8 mouse cellular contexts compared by ENCODE assay signal in genomic region chr8:94199202-94199869, GRCm38 (mm10). TPM values are rescaled to one million over a fixed set of nuclear protein-coding genes. Genes with fewer than 3 reads are reported as not detected.
DNase-seq lines count a peak whose midpoint lies in the region; ATAC-seq and TF ChIP-seq lines count a peak whose summit lies in the region.

No protein-coding gene starts in this region.

- 46% methylated on average over 10 of the region's 10 CpGs for WGBS in thymus, adult 2 months
- WGBS in forebrain, embryonic 12.5 days = 47% methylated on average over 10 of the region's 10 CpGs
- WGBS in intestine, embryonic 14.5 days = 46% methylated on average over 10 of the region's 10 CpGs
- WGBS in liver, embryonic 12.5 days (ENCODE audit: insufficient replicate concordance) = 43% methylated on average over 10 of the region's 10 CpGs

- no peaks in the 10 kb centered on the region; the same call in 1 of the 2 replicates for H3K27me3 ChIP-seq in thymus, adult 2 months (ENCODE audit: control insufficient read depth, insufficient read depth, low read length)
- H3K27me3 ChIP-seq in forebrain, embryonic 12.5 days = no peaks in the 10 kb centered on the region; the same call in 1 of the 2 replicates
- no peaks in the 10 kb centered on the region for H3K27me3 ChIP-seq in intestine, embryonic 14.5 days (replicated peaks; ENCODE audit: control insufficient read depth, insufficient read depth, low read length)
- H3K27me3 ChIP-seq in liver, embryonic 12.5 days (replicated peaks) = peaks cover 20% of the 10 kb centered on the region; the same call in 1 of the 2 replicates

- no peak overlapping the region for H3K4me2 ChIP-seq in forebrain, embryonic 12.5 days
- no peak overlapping the region for H3K4me2 ChIP-seq in intestine, embryonic 14.5 days (ENCODE audit: low read length)
- no peak overlapping the region for H3K4me2 ChIP-seq in liver, embryonic 12.5 days

- no peak overlapping the region for H3K27ac ChIP-seq in thymus, adult 2 months (ENCODE audit: control insufficient read depth, insufficient read depth, low read length)
- no peak overlapping the region for H3K27ac ChIP-seq in forebrain, embryonic 12.5 days
- H3K27ac ChIP-seq in intestine, embryonic 14.5 days (ENCODE audit: low read depth) = no peak overlapping the region
- H3K27ac ChIP-seq in liver, embryonic 12.5 days = no peak overlapping the region

- peak; percentile 46; the same call in 1 of the 2 replicates for ATAC-seq in forebrain, embryonic 12.5 days (ENCODE audit: low FRiP score)
- peak; percentile 53; the same call in 1 of the 2 replicates for ATAC-seq in intestine, embryonic 14.5 days (replicated peaks; ENCODE audit: low FRiP score, low TSS enrichment, low read depth)
- peak; percentile 49; the same call in 1 of the 2 replicates for ATAC-seq in liver, embryonic 12.5 days

- no peaks in the 10 kb centered on the region for H3K36me3 ChIP-seq in thymus, adult 2 months (ENCODE audit: control insufficient read depth, insufficient read depth, low read length)
- H3K36me3 ChIP-seq in forebrain, embryonic 12.5 days (replicated peaks) = no peaks in the 10 kb centered on the region
- no peaks in the 10 kb centered on the region for H3K36me3 ChIP-seq in intestine, embryonic 14.5 days (ENCODE audit: control insufficient read depth, insufficient read depth, low read length)
- H3K36me3 ChIP-seq in liver, embryonic 12.5 days = no peaks in the 10 kb centered on the region

- TF ChIP-seq CTCF in thymus, adult 2 months (IDR thresholded peaks at IDR 0.05; ENCODE audit: borderline replicate concordance, control insufficient read depth, extremely low read depth, insufficient read depth, low read length, poor library complexity) = no peak

- H3K4me3 ChIP-seq in thymus, adult 2 months (ENCODE audit: control insufficient read depth, insufficient read depth, low read length) = no peak overlapping the region
- H3K4me3 ChIP-seq in forebrain, embryonic 12.5 days (replicated peaks) = no peak overlapping the region
- H3K4me3 ChIP-seq in intestine, embryonic 14.5 days (ENCODE audit: low read depth, low read length) = no peak overlapping the region
- H3K4me3 ChIP-seq in liver, embryonic 12.5 days = no peak overlapping the region

- no peak overlapping the region for H3K9ac ChIP-seq in forebrain, embryonic 12.5 days
- H3K9ac ChIP-seq in intestine, embryonic 14.5 days (ENCODE audit: low read length) = no peak overlapping the region
- no peak overlapping the region for H3K9ac ChIP-seq in liver, embryonic 12.5 days

- peak; percentile 53 for DNase-seq in thymus, adult 2 months
- no peak for DNase-seq in thymus, adult 18-20 months
- peak; percentile 72 for DNase-seq in c-Kit-negative CD71-positive TER-119-positive erythroid progenitor cells, embryonic 14.5 days (ENCODE audit: low read depth, low spot score)
- peak; percentile 90 for DNase-seq in intestine, embryonic 14.5 days (ENCODE audit: low spot score)
- DNase-seq in naive thymus-derived CD4-positive, alpha-beta T cell, adult 2 months (ENCODE audit: low read depth) = peak; percentile 81
- peak; percentile 64 for DNase-seq in thymus, postnatal 4 days

- H3K4me1 ChIP-seq in thymus, adult 2 months (replicated peaks; ENCODE audit: control insufficient read depth, insufficient read depth, low read length) = no peaks in the 10 kb centered on the region
- H3K4me1 ChIP-seq in forebrain, embryonic 12.5 days = no peaks in the 10 kb centered on the region; the same call in 1 of the 2 replicates
- no peaks in the 10 kb centered on the region for H3K4me1 ChIP-seq in intestine, embryonic 14.5 days (replicated peaks; ENCODE audit: control insufficient read depth, insufficient read depth, low read length)
- H3K4me1 ChIP-seq in liver, embryonic 12.5 days = no peaks in the 10 kb centered on the region

- H3K9me3 ChIP-seq in forebrain, embryonic 12.5 days = no peaks in the 10 kb centered on the region
- no peaks in the 10 kb centered on the region for H3K9me3 ChIP-seq in intestine, embryonic 14.5 days (ENCODE audit: control insufficient read depth, low read length)
- H3K9me3 ChIP-seq in liver, embryonic 12.5 days (replicated peaks) = no peaks in the 10 kb centered on the region

- no peak for TF ChIP-seq POLR2A in thymus, adult 2 months (IDR thresholded peaks at IDR 0.05; ENCODE audit: control insufficient read depth, extremely low read depth, insufficient read depth, low read length, poor library complexity)

RNA-seq across cellular contexts. Expression of gene Nup93, which starts 15.0 kb away (rescaled TPM):
- 28.1 and 28.2 TPM in 2 replicates for polyA plus RNA-seq in thymus, adult 2 months (2012; rRNA removed)
- 110 and 121 TPM in 2 replicates for polyA plus RNA-seq in forebrain, embryonic 12.5 days (2016; fragmentation: Nextera tagmentation; extraction: Ambion mirVana)
- polyA plus RNA-seq in intestine, embryonic 14.5 days (2014; fragmentation: Nextera tagmentation; extraction: Ambion mirVana) = 90.0 and 98.1 TPM in 2 replicates
- polyA plus RNA-seq in liver, embryonic 12.5 days (2016; fragmentation: Nextera tagmentation; extraction: Ambion mirVana) = 74.6 and 77.0 TPM in 2 replicates

RNA-seq across cellular contexts. Expression of gene Mt1, which starts 20.5 kb away (rescaled TPM):
- polyA plus RNA-seq in thymus, adult 2 months (2012; rRNA removed) = 155 and 260 TPM in 2 replicates
- polyA plus RNA-seq in forebrain, embryonic 12.5 days (2016; fragmentation: Nextera tagmentation; extraction: Ambion mirVana) = 64.4 and 76.2 TPM in 2 replicates
- 473 and 778 TPM in 2 replicates for polyA plus RNA-seq in intestine, embryonic 14.5 days (2014; fragmentation: Nextera tagmentation; extraction: Ambion mirVana)
- polyA plus RNA-seq in liver, embryonic 12.5 days (2016; fragmentation: Nextera tagmentation; extraction: Ambion mirVana) = 3,299 and 3,537 TPM in 2 replicates

RNA-seq across cellular contexts. Expression of gene Mt2, which starts 26.9 kb away (rescaled TPM):
- polyA plus RNA-seq in thymus, adult 2 months (2012; rRNA removed) = 16.2 and 21.0 TPM in 2 replicates
- polyA plus RNA-seq in forebrain, embryonic 12.5 days (2016; fragmentation: Nextera tagmentation; extraction: Ambion mirVana) = 34.1 and 35.0 TPM in 2 replicates
- 104 and 155 TPM in 2 replicates for polyA plus RNA-seq in intestine, embryonic 14.5 days (2014; fragmentation: Nextera tagmentation; extraction: Ambion mirVana)
- 1,025 and 1,037 TPM in 2 replicates for polyA plus RNA-seq in liver, embryonic 12.5 days (2016; fragmentation: Nextera tagmentation; extraction: Ambion mirVana)

RNA-seq across cellular contexts. Expression of gene Mt3, which starts 46.9 kb away (rescaled TPM):
- polyA plus RNA-seq in thymus, adult 2 months (2012; rRNA removed) = 0.96 and 1.9 TPM in 2 replicates
- 82.2 and 103 TPM in 2 replicates for polyA plus RNA-seq in forebrain, embryonic 12.5 days (2016; fragmentation: Nextera tagmentation; extraction: Ambion mirVana)
- polyA plus RNA-seq in intestine, embryonic 14.5 days (2014; fragmentation: Nextera tagmentation; extraction: Ambion mirVana) = 8.0 and 8.7 TPM in 2 replicates
- polyA plus RNA-seq in liver, embryonic 12.5 days (2016; fragmentation: Nextera tagmentation; extraction: Ambion mirVana) = 0.42 and 0.45 TPM in 2 replicates

Comparison
In these comparisons a context has a peak if more than half of its experiments do, and no peak if none do; other contexts are left out.
1. DNase-seq: peak in thymus, adult 2 months (single experiment), c-Kit-negative CD71-positive TER-119-positive erythroid progenitor cells, embryonic 14.5 days (single experiment), intestine, embryonic 14.5 days (single experiment), naive thymus-derived CD4-positive, alpha-beta T cell, adult 2 months (single experiment) and thymus, postnatal 4 days (single experiment); none in thymus, adult 18-20 months (0 of 2).
2. Peak in every context shown above with its lines, with median percentiles within 50 percentile points of each other: ATAC-seq.